Mouse (Mus musculus) cerebellum, postnatal 36 days (tissue): ENCODE results near the gene Sucla2.
"Not testable (repeated sequence)": the region's sequence is repeated elsewhere in the genome, so short reads cannot be mapped to it uniquely, and the experiment has no call there.

ENCODE experiments used
- DNase-seq, 2 experiments: peaks; one replicate each; pipeline ENCODE4 v3.0.0; 2021 to 2022; ENCODE audit warnings: mixed read lengths in 2 of 2

Sucla2 gene

GRCm38 (mm10) chr14:73509765-73510423 is 15.2 kb upstream of the Sucla2 start, which contains the start of gene Med4:
TSS of gene Med4 (plus strand) at chr14:73510025.
- DNase-seq, result peak; percentile 95 to 98

DNA sequence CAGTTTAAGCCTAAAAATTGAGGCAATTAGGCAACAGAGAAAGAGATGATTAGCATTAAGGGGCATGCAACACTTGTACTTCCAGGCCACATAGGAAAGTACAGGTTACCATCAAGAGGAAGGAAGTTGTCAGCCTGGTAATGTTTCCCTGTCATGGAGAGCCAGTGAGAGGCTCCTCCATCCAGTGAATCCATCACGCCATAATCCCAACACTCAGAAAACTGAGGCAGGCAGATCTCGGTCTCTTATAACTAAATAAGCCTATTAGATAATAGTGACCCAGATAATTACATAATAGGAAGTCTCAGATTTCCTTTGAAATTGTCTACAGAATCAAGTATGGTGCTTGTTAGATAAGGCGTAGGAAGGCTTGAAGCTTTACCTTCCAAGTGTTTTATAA is 983 bp upstream of the Sucla2 start:
- no peak for DNase-seq

DNA sequence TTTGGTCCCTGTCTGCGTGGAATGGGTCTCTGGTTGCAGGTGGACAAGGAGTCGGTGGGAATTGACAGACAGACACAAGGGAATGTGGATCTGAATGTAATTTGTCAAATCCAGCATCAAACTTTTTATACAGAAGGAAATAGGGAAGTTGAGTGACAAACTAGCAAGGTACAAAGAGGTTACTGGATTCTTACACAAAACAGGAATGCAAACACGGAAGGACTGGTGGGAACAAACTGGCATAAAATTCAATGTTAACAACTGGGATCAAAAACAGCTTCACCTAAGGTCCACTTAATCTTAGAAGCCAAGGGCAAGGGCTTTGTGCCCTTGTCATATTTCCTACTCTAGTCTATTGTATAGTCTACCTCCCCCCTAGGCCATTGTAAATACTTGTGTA is 3.5 kb downstream of the Sucla2 start:
- DNase-seq, result not testable (repeated sequence)

GRCm38 (mm10) chr14:73533755-73534465 is 8.8 kb downstream of the Sucla2 start:
- DNase-seq, result no peak

- no peak for DNase-seq
These were observed 10.5 kb downstream of the Sucla2 start for GRCm38 (mm10) chr14:73535641-73536040.

GRCm38 (mm10) chr14:73543781-73544180 is 18.7 kb downstream of the Sucla2 start:
- no peak for DNase-seq

- no peak for DNase-seq
These were observed 21.9 kb downstream of the Sucla2 start for GRCm38 (mm10) chr14:73547034-73547433.

DNA sequence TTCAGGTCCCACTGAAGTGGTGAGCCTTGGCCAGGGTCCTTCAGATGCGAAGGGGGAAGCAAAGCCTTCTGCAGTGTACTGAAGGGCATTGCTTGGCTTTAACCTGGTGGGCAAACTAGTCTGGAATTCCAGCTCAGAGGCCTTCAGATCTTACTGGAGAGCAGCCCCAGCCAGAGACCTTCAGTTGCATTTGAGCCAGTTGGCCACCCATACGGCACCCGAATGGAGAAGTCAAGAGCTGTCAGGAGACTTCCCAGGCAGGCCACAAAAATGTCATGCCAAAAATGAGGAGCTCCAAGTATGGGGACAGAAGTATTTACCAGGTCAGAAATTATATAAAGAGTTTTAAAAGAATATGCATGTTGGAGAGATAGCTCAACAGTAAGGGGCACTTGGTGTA is 22.9 kb downstream of the Sucla2 start, which contains the start of gene Nudt15:
Gene Nudt15 (minus strand): TSS at position 192 of the 400 bp plus-strand sequence.
- DNase-seq, result no peak

DNA sequence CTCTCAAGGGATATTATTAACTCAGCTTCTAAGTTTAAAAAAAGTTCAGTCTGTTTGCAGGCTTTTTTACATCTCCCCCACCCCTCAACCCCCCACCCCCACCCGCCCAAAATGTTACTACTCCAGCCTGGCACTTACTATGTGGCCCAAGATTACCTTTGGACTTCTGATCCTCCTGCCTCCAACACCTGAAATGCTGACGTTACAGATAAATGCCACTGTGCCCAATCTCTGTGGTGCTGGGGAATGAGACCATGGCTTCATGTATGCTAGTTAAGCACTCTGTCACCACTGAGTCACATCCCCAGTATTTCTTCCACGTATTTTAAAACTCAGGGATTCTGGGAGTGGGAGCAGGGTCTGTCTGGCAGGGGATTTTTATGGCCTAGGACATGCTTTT is 25.2 kb downstream of the Sucla2 start:
- no peak for DNase-seq

GRCm38 (mm10) chr14:73550732-73551131 is 25.6 kb downstream of the Sucla2 start:
- DNase-seq, result no peak

DNA sequence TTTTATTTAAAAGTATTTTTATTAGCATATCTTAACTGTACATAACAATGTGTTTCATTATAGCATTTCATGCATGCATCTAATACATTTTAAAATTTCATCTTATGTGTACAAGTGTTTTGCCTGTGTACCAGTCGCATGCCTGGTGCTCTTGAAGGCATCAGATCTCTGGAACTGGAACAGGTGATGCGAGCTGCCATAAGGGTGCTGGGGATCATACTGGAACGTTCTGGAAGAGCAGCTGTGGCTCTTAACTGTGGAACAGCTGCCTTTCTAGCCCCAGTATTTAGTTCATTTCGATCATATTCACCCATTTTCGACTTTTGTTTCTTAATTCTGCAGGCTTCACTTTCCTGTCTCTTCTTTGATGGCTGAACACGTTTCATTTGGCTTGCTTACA is 26.0 kb downstream of the Sucla2 start:
- DNase-seq, result no peak

- DNase-seq, result peak; percentile 96 to 97
These were observed 27.4 kb downstream of the Sucla2 start for GRCm38 (mm10) chr14:73552341-73553121.

DNA sequence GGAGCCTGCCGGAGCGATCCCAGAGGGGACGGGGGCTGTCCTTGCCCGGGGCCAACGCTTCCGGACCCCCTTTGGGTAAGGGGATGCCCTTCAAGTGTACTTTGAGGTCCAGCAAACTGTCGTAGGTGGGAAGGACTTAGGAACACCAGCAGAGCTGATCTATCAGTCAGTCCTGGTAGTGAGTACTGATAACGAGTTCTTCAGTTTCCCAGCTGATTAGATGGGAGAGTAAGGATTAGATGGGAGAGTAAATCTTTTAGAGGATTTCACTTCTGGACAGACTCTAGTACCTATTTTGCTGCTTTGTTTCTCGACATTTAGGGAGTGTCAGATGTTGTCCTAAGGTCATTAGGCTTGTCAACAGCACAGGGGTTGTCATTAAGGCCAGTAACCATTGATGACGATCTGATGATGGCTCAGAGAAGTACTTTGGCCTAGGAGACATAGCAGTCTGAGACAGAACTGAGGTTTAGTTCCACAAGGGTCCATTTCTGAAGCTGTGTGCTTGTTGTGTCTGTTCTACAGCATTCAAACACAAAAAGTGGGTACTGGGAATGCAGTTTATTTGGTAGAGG is 28.1 kb downstream of the Sucla2 start:
- no peak for DNase-seq

DNA sequence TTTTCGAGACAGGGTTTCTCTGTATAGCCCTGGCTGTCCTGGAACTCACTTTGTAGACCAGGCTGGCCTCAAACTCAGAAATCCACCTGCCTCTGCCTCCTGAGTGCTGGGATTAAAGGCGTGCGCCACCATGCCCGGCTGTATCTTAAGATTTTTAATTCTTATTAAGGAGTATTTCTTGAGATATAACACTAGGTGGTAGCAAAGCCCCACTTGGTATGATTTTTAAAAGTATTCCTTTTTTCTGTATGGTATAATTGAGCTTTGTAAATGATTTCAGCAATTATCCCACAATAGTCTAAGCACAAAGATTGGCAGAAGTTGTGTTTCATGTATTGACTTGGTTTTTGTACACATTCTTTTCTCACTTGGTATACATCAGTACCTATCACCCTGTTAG is 44.7 kb downstream of the Sucla2 start:
- DNase-seq, result not testable (repeated sequence)

GRCm38 (mm10) chr14:73571143-73571542 is 46.0 kb downstream of the Sucla2 start:
- no peak for DNase-seq

DNA sequence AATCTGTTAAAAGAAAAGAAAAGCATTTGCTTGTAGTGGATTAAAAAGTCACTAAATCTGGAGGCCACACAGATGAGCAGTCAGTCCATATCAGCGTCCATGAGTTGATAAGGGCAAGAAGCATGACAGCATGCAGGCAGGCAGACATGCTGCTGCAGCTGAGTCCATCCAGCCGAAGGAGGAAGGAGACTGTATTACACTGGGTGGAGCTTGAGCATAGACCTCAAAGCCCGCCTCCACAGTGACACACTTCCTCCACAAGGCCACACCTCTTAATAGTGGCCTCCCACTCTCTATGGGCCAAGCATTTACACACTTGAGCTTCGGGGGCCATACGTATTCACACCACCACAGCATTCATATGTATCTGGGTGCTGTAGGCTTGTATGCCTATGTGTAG is 48.9 kb downstream of the Sucla2 start:
- DNase-seq, result no peak

GRCm38 (mm10) chr14:73576336-73576735 is 51.2 kb downstream of the Sucla2 start:
- no peak for DNase-seq

GRCm38 (mm10) chr14:73588080-73588479 is 63.0 kb downstream of the Sucla2 start:
- DNase-seq, result no peak

DNA sequence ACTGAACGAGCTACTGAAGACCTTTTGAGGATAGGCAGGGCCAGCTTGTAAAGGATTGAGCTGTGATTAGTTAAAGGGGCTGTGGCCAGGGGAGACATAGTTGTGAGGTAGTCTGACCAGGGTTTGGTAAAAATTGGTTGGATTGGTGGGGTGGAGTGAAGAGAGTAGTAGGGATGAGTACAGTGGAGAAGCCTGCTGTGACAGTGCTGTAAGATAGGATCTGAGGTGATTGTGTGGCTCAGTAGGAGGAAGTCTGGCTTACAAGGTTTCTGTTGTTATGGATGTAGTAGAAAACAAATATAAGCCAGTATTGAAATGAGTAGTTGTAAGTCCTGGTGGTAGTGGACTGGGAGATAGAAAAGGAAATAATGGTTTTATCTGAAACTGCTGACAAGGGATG is 67.0 kb downstream of the Sucla2 start:
- no peak for DNase-seq

DNA sequence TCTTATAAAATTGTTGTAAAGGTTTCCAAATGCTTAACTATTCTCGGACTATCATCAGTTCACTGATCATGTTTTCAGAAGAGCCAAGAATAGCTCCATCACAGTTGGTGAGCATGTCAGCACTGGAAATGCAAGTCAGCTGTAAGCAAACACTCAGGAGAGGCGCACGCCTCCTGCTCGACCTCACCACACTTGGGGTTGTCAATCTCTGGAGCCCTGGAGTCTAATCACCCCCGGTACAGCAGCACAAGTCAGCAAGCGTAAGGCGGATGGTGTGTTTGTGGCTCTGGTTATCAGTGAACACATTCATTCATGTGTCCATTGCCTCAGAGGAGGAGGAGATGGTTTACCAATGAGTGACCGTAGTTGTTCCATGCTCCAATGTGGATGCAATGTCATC is 74.6 kb downstream of the Sucla2 start:
- DNase-seq, result no peak

- DNase-seq, result no peak
These were observed 82.6 kb downstream of the Sucla2 start for GRCm38 (mm10) chr14:73607732-73608131.

DNA sequence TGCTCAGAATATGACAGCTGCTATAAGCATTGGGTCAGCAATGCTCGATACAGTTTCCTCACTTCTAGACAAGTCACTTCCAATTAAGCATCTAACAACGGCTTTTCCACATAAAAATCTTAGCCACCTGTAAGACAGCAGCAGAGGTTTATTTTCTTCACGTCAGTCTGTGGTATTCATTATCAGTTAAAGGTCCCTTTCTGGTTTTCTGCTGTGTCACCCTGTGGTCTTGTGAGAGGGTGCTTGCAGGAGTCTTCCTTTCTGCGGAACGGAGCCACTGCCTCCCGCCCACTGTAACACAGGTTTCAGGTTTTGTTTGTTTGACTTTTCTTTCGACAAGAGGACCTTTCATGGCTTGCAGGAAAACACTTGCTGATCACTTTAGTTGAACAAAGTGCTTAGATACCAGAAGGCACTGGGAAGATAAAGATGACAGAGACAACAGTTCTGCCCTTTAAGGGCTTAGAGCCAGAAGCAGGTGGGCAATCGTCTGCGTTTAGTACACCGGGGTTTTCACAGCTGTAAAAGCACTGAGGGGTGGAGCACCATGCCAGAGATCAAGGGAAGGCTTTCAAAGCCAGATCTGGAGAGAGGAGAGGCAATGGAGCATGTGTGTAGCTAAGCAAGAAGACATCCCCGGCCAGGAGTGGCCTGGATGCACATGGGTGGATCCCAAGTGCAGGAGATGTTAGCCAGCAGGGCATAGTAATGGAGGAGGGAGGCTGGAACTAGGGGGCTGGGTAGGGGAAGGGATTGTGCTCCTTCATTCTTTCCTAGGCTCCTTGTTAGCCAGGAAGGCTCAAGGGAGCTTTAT is 83.8 kb downstream of the Sucla2 start:
- DNase-seq, result no peak
